Mouse (Mus musculus) ovary, adult 18-20 months (tissue): ENCODE data around the gene Svep1.

ENCODE experiments used
- DNase-seq: peaks from one replicate; pipeline ENCODE4 v3.0.0; 2022; ENCODE audit warnings: low spot score, mixed read lengths

Gene Svep1

GRCm38 (mm10) chr4:58082588-58082987, 124.1 kb downstream of the Svep1 start:
- DNase-seq: peak; percentile 14

- DNase-seq: no peak
Measured at GRCm38 (mm10) chr4:58079631-58080030, 127.0 kb downstream of the Svep1 start.

- DNase-seq: no peak
Measured at GRCm38 (mm10) chr4:58077950-58078349, 128.7 kb downstream of the Svep1 start.

GRCm38 (mm10) chr4:58077536-58077935, 129.1 kb downstream of the Svep1 start:
- DNase-seq: no peak

GRCm38 (mm10) chr4:58072888-58073287, 133.8 kb downstream of the Svep1 start:
- DNase-seq: no peak

- DNase-seq: no peak
Measured at GRCm38 (mm10) chr4:58068886-58069285, 137.8 kb downstream of the Svep1 start.

GRCm38 (mm10) chr4:58064721-58065120, 141.9 kb downstream of the Svep1 start:
- DNase-seq: no peak

- DNase-seq: no peak
Measured at GRCm38 (mm10) chr4:58062933-58063332, 143.7 kb downstream of the Svep1 start.

- no peak for DNase-seq
Measured at GRCm38 (mm10) chr4:58055653-58056052, 151.0 kb downstream of the Svep1 start.

- DNase-seq: no peak
Measured at GRCm38 (mm10) chr4:58054441-58054840, 152.2 kb downstream of the Svep1 start.

GRCm38 (mm10) chr4:58050746-58051145, 155.9 kb downstream of the Svep1 start:
- DNase-seq: no peak

GRCm38 (mm10) chr4:58050276-58050675, 156.4 kb downstream of the Svep1 start:
- DNase-seq: no peak

GRCm38 (mm10) chr4:58044833-58045232, 161.8 kb downstream of the Svep1 start:
- DNase-seq: no peak

- DNase-seq: no peak
Measured at GRCm38 (mm10) chr4:58044356-58044755, 162.3 kb downstream of the Svep1 start.

- DNase-seq: no peak
Measured at GRCm38 (mm10) chr4:58040093-58040492, 166.6 kb downstream of the Svep1 start.

- no peak for DNase-seq
Measured at GRCm38 (mm10) chr4:58037096-58037705, 169.5 kb downstream of the Svep1 start.

GRCm38 (mm10) chr4:58034663-58035062, 172.0 kb downstream of the Svep1 start:
- no peak for DNase-seq

GRCm38 (mm10) chr4:58032714-58033113, 173.9 kb downstream of the Svep1 start:
- no peak for DNase-seq

- no peak for DNase-seq
Measured at GRCm38 (mm10) chr4:58009024-58009423, 197.6 kb downstream of the Svep1 start, which contains the start of gene Txndc8. Txndc8 (minus strand) TSS chr4:58009124.

- DNase-seq: no peak
Measured at GRCm38 (mm10) chr4:58003501-58003900, 203.2 kb downstream of the Svep1 start.
